Mouse (Mus musculus): ENCODE data around the gene Grip1. TPM values are rescaled to one million over a fixed set of nuclear protein-coding genes. Genes with fewer than 3 reads are reported as not detected.

Grip1 gene
- polyA plus RNA-seq, 1 experiment from 2014 or later: 5.0 TPM

DNA sequence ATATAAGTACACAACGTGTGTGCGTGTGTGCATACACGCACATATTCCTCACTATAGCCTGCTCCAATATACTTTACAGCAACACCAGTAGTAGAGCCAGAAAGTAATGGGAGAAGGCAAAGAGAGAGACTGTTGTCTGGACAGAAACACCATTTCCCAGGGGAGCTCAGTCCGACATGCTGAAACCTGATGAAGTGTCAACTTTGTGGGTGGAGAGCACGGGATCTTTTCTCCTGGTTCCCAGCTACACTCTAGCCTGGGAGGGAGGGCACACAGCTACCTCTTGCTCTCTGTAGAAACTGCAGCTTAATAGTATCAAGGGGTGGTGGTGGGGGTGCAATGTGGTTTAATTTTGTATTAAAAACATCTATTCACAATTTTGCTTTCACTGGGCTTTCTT lies 143.2 kb downstream of the Grip1 start:
- no peaks in the 10 kb centered on the region for H3K4me1 ChIP-seq (ENCODE audit: control insufficient read depth, insufficient read depth, low read length)
- 53% methylated on average over 5 of the region's 5 CpGs for WGBS
- DNase-seq (ENCODE audit: low spot score): peak; percentile 80
- no peak overlapping the region for H3K4me2 ChIP-seq (ENCODE audit: low read depth, low read length)
- H3K9ac ChIP-seq (ENCODE audit: low read depth, low read length): no peak overlapping the region
- H3K27ac ChIP-seq (replicated peaks; ENCODE audit: low read depth, low read length): no peak overlapping the region
- H3K27me3 ChIP-seq (replicated peaks; ENCODE audit: control insufficient read depth, insufficient read depth, low read length): no peaks in the 10 kb centered on the region
- no peaks in the 10 kb centered on the region for H3K36me3 ChIP-seq (ENCODE audit: control insufficient read depth, insufficient read depth, low read length)
- H3K9me3 ChIP-seq (ENCODE audit: control insufficient read depth, low read length): no peaks in the 10 kb centered on the region
- H3K4me3 ChIP-seq (ENCODE audit: low read depth, low read length): no peak overlapping the region
- peak; percentile 50; the same call in 1 of the 2 replicates for ATAC-seq (ENCODE audit: low read depth)

GRCm38 (mm10) chr10:119607501-119607900 lies 153.9 kb downstream of the Grip1 start:
- Histone ChIP-seq H3K27ac (replicated peaks; ENCODE audit: low read depth, low read length) (no peak overlapping the region), H3K4me1 (ENCODE audit: control insufficient read depth, insufficient read depth, low read length) (no peaks in the 10 kb centered on the region), H3K9me3 (ENCODE audit: control insufficient read depth, low read length) (no peaks in the 10 kb centered on the region), H3K36me3 (ENCODE audit: control insufficient read depth, insufficient read depth, low read length) (no peaks in the 10 kb centered on the region), H3K27me3 (replicated peaks; ENCODE audit: control insufficient read depth, insufficient read depth, low read length) (no peaks in the 10 kb centered on the region), H3K4me2 (ENCODE audit: low read depth, low read length) (no peak overlapping the region), H3K4me3 (ENCODE audit: low read depth, low read length) (no peak overlapping the region), H3K9ac (ENCODE audit: low read depth, low read length) (no peak overlapping the region)
- ATAC-seq (ENCODE audit: low read depth) (no peak), DNase-seq (ENCODE audit: low spot score) (no peak)
- 77% methylated on average over 6 of the region's 6 CpGs for WGBS

- Histone ChIP-seq H3K4me2 (ENCODE audit: low read depth, low read length) (no peak overlapping the region), H3K9ac (ENCODE audit: low read depth, low read length) (no peak overlapping the region), H3K36me3 (ENCODE audit: control insufficient read depth, insufficient read depth, low read length) (no peaks in the 10 kb centered on the region), H3K9me3 (ENCODE audit: control insufficient read depth, low read length) (no peaks in the 10 kb centered on the region), H3K27me3 (replicated peaks; ENCODE audit: control insufficient read depth, insufficient read depth, low read length) (no peaks in the 10 kb centered on the region), H3K4me3 (ENCODE audit: low read depth, low read length) (no peak overlapping the region), H3K27ac (replicated peaks; ENCODE audit: low read depth, low read length) (no peak overlapping the region), H3K4me1 (ENCODE audit: control insufficient read depth, insufficient read depth, low read length) (no peaks in the 10 kb centered on the region)
- DNase-seq (ENCODE audit: low spot score) (no peak), ATAC-seq (ENCODE audit: low read depth) (no peak)
- 84% methylated on average over 7 of the region's 7 CpGs for WGBS
Measured at GRCm38 (mm10) chr10:119608998-119609397, 155.4 kb downstream of the Grip1 start.

- Histone ChIP-seq H3K4me1 (ENCODE audit: control insufficient read depth, insufficient read depth, low read length) (peaks cover 9% of the 10 kb centered on the region), H3K4me3 (ENCODE audit: low read depth, low read length) (no peak overlapping the region), H3K36me3 (ENCODE audit: control insufficient read depth, insufficient read depth, low read length) (no peaks in the 10 kb centered on the region), H3K9me3 (ENCODE audit: control insufficient read depth, low read length) (no peaks in the 10 kb centered on the region), H3K27me3 (replicated peaks; ENCODE audit: control insufficient read depth, insufficient read depth, low read length) (no peaks in the 10 kb centered on the region), H3K4me2 (ENCODE audit: low read depth, low read length) (no peak overlapping the region), H3K27ac (replicated peaks; ENCODE audit: low read depth, low read length) (no peak overlapping the region), H3K9ac (ENCODE audit: low read depth, low read length) (no peak overlapping the region)
- WGBS: 60% methylated on average over 9 of the region's 9 CpGs
- DNase-seq (ENCODE audit: low spot score): no peak
- ATAC-seq (ENCODE audit: low read depth): no peak
Measured at GRCm38 (mm10) chr10:119610279-119610895, 156.8 kb downstream of the Grip1 start.

DNA sequence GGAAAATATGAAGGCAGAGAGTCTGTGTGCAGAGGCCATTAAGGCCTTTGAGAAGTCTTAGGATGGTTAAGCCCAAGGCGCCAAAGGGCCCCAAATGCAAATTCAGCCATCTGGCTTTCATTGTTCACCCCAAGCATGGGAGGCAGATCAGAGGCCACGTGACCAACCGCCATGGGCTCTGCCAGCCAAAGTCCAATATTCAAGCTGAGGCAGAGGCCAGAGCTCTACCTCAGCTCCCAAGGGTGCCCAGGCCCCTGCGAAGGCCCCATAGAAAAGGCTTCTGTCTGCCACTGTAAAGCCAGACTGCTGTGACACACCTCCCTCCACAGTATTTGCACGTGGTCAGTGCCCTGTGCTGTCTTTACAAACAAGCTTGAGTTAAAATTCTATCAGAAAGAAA lies 158.4 kb downstream of the Grip1 start:
- Histone ChIP-seq H3K4me1 (ENCODE audit: control insufficient read depth, insufficient read depth, low read length) (peaks cover 19% of the 10 kb centered on the region), H3K9ac (ENCODE audit: low read depth, low read length) (no peak overlapping the region), H3K27ac (replicated peaks; ENCODE audit: low read depth, low read length) (no peak overlapping the region), H3K4me3 (ENCODE audit: low read depth, low read length) (no peak overlapping the region), H3K27me3 (replicated peaks; ENCODE audit: control insufficient read depth, insufficient read depth, low read length) (no peaks in the 10 kb centered on the region), H3K36me3 (ENCODE audit: control insufficient read depth, insufficient read depth, low read length) (no peaks in the 10 kb centered on the region), H3K4me2 (ENCODE audit: low read depth, low read length) (no peak overlapping the region), H3K9me3 (ENCODE audit: control insufficient read depth, low read length) (no peaks in the 10 kb centered on the region)
- DNase-seq (ENCODE audit: low spot score): no peak
- ATAC-seq (ENCODE audit: low read depth): no peak
- WGBS: 82% methylated on average over 5 of the region's 5 CpGs

DNA sequence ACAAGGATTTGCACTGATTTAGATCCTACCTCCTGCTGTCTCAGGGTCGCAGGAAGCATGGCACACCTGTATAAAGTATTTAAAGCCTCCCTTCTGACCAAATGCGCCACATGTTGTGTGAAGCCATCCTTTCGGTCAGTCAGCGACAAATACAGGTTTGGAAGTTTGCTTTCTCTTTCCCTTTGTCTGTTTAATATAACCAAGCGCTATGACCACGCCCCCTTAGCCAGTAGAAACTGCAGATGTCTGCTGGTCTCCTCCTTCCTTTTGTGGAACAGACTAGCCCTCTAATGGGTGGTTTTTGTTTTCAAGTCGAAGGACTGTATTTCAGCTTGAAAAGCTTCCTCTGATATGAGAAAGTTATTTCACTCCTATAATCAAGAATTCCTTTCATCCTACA lies 161.1 kb downstream of the Grip1 start:
- no peaks in the 10 kb centered on the region for H3K9me3 ChIP-seq (ENCODE audit: control insufficient read depth, low read length)
- H3K4me2 ChIP-seq (ENCODE audit: low read depth, low read length): peak overlapping the region; percentile 41
- peak; percentile 64 for DNase-seq (ENCODE audit: low spot score)
- ATAC-seq (ENCODE audit: low read depth): 0 out of 2 replicates have a peak, but pooled peaks have one; percentile 22
- 45% methylated on average over 7 of the region's 7 CpGs for WGBS
- peaks cover 19% of the 10 kb centered on the region for H3K4me1 ChIP-seq (ENCODE audit: control insufficient read depth, insufficient read depth, low read length)
- H3K27me3 ChIP-seq (replicated peaks; ENCODE audit: control insufficient read depth, insufficient read depth, low read length): no peaks in the 10 kb centered on the region
- H3K36me3 ChIP-seq (ENCODE audit: control insufficient read depth, insufficient read depth, low read length): no peaks in the 10 kb centered on the region
- no peak overlapping the region for H3K9ac ChIP-seq (ENCODE audit: low read depth, low read length)
- no peak overlapping the region for H3K4me3 ChIP-seq (ENCODE audit: low read depth, low read length)
- peak overlapping the region; percentile 10; the same call in 1 of the 2 replicates for H3K27ac ChIP-seq (replicated peaks; ENCODE audit: low read depth, low read length)

DNA sequence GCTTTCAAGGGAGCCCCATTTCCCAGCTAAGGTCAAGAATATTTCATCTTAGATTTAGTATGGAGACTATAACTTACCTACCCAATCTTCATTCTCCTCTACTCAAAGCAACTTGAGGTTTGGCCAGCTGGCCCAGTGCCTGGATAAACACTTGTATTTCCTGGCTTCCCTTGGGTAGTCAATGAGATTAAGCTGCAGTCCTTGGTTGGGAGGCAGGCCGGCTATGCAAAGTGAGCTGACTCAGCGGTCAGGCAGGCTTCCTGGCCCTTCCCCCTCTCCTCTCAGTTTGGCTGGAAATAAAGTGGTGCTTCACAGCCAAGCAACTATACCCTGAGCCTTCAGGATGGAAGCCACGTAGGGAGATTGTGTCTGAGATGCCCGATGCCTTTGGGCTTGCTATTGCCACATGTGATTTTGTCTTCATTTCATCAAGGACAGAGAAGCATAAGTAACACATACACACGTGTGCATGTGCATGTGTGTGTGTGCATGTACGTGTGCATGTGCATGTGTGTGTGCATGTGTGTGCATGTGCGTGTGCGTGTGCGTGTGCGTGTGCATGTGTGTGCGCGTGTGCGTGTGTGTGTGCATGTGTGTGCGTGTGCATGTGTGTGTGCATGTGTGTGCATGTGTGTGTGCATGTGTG lies 161.7 kb downstream of the Grip1 start:
- peak; percentile 96 for DNase-seq (ENCODE audit: low spot score)
- H3K4me3 ChIP-seq (ENCODE audit: low read depth, low read length): no peak overlapping the region
- no peaks in the 10 kb centered on the region for H3K36me3 ChIP-seq (ENCODE audit: control insufficient read depth, insufficient read depth, low read length)
- H3K27ac ChIP-seq (replicated peaks; ENCODE audit: low read depth, low read length): peak overlapping the region; percentile 28; the same call in 1 of the 2 replicates
- H3K4me1 ChIP-seq (ENCODE audit: control insufficient read depth, insufficient read depth, low read length): peaks cover 19% of the 10 kb centered on the region
- WGBS: 69% methylated on average over 14 of the region's 14 CpGs
- H3K4me2 ChIP-seq (ENCODE audit: low read depth, low read length): peak overlapping the region; percentile 18; the same call in 1 of the 2 replicates
- ATAC-seq (ENCODE audit: low read depth): peak; percentile 93
- H3K9me3 ChIP-seq (ENCODE audit: control insufficient read depth, low read length): no peaks in the 10 kb centered on the region
- no peaks in the 10 kb centered on the region for H3K27me3 ChIP-seq (replicated peaks; ENCODE audit: control insufficient read depth, insufficient read depth, low read length)
- H3K9ac ChIP-seq (ENCODE audit: low read depth, low read length): no peak overlapping the region

DNA sequence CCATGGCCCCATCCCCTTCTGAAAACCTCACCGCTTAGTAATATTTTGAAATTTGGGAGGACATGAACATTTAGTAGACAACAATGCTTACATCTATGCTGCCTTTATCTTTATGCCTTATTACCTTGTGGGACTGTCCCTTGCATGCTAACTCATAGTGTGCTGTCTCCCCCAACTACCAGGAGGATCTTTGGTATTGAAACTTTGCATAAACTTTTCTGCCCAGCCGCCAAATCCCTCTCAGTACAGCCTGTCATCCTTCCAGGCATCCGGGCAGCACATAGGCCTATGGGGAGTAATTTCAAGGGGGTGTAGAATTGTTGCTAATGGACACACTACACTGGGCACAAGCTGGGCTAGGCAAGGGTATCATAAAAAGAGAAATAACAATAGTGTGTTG lies 162.4 kb downstream of the Grip1 start:
- ATAC-seq (ENCODE audit: low read depth) (no peak), DNase-seq (ENCODE audit: low spot score) (no peak)
- Histone ChIP-seq H3K4me1 (ENCODE audit: control insufficient read depth, insufficient read depth, low read length) (peaks cover 19% of the 10 kb centered on the region), H3K36me3 (ENCODE audit: control insufficient read depth, insufficient read depth, low read length) (no peaks in the 10 kb centered on the region), H3K4me3 (ENCODE audit: low read depth, low read length) (no peak overlapping the region), H3K9ac (ENCODE audit: low read depth, low read length) (no peak overlapping the region), H3K4me2 (ENCODE audit: low read depth, low read length) (no peak overlapping the region), H3K9me3 (ENCODE audit: control insufficient read depth, low read length) (no peaks in the 10 kb centered on the region), H3K27ac (replicated peaks; ENCODE audit: low read depth, low read length) (no peak overlapping the region), H3K27me3 (replicated peaks; ENCODE audit: control insufficient read depth, insufficient read depth, low read length) (no peaks in the 10 kb centered on the region)
- WGBS: 74% methylated on average over 3 of the region's 3 CpGs

DNA sequence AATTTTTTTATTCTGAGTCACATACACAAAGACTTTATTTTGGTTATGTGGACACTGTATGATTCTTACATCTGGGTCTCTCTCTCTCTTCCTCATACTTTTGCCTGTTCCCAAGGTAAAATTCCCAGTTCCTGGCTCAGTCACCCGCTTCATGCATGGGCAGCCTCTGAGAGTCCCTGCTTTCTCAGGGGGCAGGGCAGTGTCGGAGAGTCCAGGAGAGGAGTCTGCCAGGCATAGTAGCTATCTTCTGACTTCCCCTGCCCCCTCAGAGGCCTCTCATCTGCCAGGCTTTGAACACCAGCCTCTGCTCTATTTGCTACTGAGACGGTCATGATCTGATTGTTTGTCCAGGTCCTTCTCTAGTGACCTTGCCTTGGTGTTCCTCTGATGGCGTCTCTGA lies 175.0 kb downstream of the Grip1 start:
- no peak overlapping the region for H3K4me2 ChIP-seq (ENCODE audit: low read depth, low read length)
- no peak overlapping the region for H3K9ac ChIP-seq (ENCODE audit: low read depth, low read length)
- no peak for ATAC-seq (ENCODE audit: low read depth)
- DNase-seq (ENCODE audit: low spot score): no peak
- H3K4me3 ChIP-seq (ENCODE audit: low read depth, low read length): no peak overlapping the region
- H3K27me3 ChIP-seq (replicated peaks; ENCODE audit: control insufficient read depth, insufficient read depth, low read length): no peaks in the 10 kb centered on the region
- H3K27ac ChIP-seq (replicated peaks; ENCODE audit: low read depth, low read length): no peak overlapping the region
- H3K36me3 ChIP-seq (ENCODE audit: control insufficient read depth, insufficient read depth, low read length): no peaks in the 10 kb centered on the region
- no peaks in the 10 kb centered on the region for H3K4me1 ChIP-seq (ENCODE audit: control insufficient read depth, insufficient read depth, low read length)
- WGBS: 73% methylated on average over 4 of the region's 4 CpGs
- H3K9me3 ChIP-seq (ENCODE audit: control insufficient read depth, low read length): no peaks in the 10 kb centered on the region
